Comparison of ENCODE assay signal across 14 mouse cellular contexts in the genomic region with DNA sequence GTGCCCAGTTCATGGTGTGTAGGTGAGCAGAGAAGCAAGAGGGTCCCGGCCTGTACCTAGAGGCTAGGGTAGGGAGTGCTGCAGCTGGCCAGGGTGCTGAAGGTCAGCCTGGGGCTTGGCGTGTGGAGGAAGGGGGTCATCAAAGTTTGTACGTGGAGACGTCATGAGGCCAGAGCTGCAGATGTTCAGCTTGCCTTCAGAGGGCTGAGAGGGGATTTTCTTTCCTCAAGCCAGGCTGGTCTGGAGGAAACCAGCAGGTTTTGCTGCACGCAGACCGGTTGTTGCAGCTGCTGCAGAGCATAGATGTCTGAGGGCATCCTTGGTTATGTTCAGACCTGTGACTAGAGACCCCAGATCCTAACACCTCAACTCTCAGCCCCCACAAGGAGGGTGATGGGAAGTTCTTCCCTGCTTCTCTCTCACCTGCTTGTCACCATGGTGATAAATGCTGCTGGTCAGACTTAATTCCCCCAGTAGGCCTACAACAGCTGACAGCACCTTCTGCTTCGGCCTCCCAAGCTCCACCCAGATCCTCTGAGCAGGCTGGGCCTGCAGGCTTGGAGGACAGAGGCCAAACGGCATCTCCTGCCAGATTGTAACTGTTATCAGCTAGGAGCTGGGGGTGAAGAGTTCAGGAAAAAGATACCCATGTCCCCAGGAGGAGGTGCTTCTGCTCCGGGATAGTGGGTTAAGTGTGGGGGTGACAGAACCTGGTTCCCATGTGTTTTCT. TPM values are rescaled to one million over a fixed set of nuclear protein-coding genes. Genes with fewer than 3 reads are reported as not detected.
A peak's percentile ranks its signal among the peaks of the same experiment; 100 is the strongest.
DNase-seq lines count a peak whose midpoint lies in the region; ATAC-seq lines count a peak whose summit lies in the region.
"Had no signal": no experiment of that assay in that cellular context is flagged by ENCODE, and none has a peak within 500 bp of the region (broad histone marks: within the 10 kb centered on the region; RNA-seq: fewer than 3 reads in every experiment).

No protein-coding gene starts in this region.

- DNase-seq in brain, adult 2 months (ENCODE audit: low read depth, low spot score), result peak; percentile 75
- DNase-seq in cerebellum, postnatal 36 days, result peak; percentile 35 to 52
- DNase-seq in frontal cortex, postnatal 14 days (ENCODE audit: low spot score in 2 of 2), result no peak
- no peak for DNase-seq in thymus, postnatal 10 days (ENCODE audit: low spot score in 2 of 2)
- DNase-seq: heart, adult 2 months; kidney, postnatal 36 days had no signal

- H3K9me3 ChIP-seq in megakaryocyte, embryonic 14.5 days, result peaks cover 10% of the 10 kb centered on the region
- H3K9me3 ChIP-seq: forebrain, embryonic 15.5 days; limb, embryonic 10.5 days had no signal

- H3K4me3 ChIP-seq in megakaryocyte, embryonic 14.5 days (replicated peaks), result peak overlapping the region; percentile 62
- H3K4me3 ChIP-seq: embryonic facial prominence, embryonic 13.5 days; forebrain, embryonic 15.5 days; heart, adult 2 months; hindbrain, embryonic 12.5 days; limb, embryonic 10.5 days had no signal

- no peak for ATAC-seq in megakaryocyte, adult 5-6 weeks (ENCODE audit: poor library complexity, severe bottlenecking)
- 0 out of 2 replicates have a peak, but pooled peaks have one; percentile 16 for ATAC-seq in monocyte, adult 5-6 weeks (replicated peaks; ENCODE audit: insufficient number of reproducible peaks, low FRiP score, low TSS enrichment, poor library complexity, severe bottlenecking)
- ATAC-seq: activated CD4-positive, CD25-positive, alpha-beta regulatory T cell, adult 4 months; forebrain, embryonic 15.5 days had no signal

- no peaks in the 10 kb centered on the region for H3K27me3 ChIP-seq in megakaryocyte, embryonic 14.5 days (replicated peaks)
- H3K27me3 ChIP-seq: embryonic facial prominence, embryonic 13.5 days; forebrain, embryonic 15.5 days; hindbrain, embryonic 12.5 days had no signal

- H3K36me3 ChIP-seq in megakaryocyte, embryonic 14.5 days (replicated peaks; ENCODE audit: low read length), result peaks cover 19% of the 10 kb centered on the region
- H3K36me3 ChIP-seq: embryonic facial prominence, embryonic 13.5 days; forebrain, embryonic 15.5 days; hindbrain, embryonic 12.5 days; limb, embryonic 10.5 days had no signal

- peaks cover 33% of the 10 kb centered on the region for H3K4me1 ChIP-seq in megakaryocyte, embryonic 14.5 days
- H3K4me1 ChIP-seq: embryonic facial prominence, embryonic 13.5 days had no signal

RNA-seq across cellular contexts. Expression of gene Coro2a, which starts 27.8 kb away (rescaled TPM):
- polyA plus RNA-seq in megakaryocyte, embryonic 14.5 days (2012; ENCODE audit: insufficient read depth, low replicate concordance), result 29.8 and 31.3 TPM in 2 replicates
- total RNA-seq in megakaryocyte, adult 5-6 weeks (2015), result 54.8 and 55.6 TPM in 2 replicates
- total RNA-seq in megakaryocyte, adult 5-6 weeks (2017), result 31.4 and 31.9 TPM in 2 replicates
- total RNA-seq in monocyte, adult 5-6 weeks (2017), result 25.5 to 68.9 TPM (median 29.6 TPM) in 3 replicates

RNA-seq across cellular contexts. Expression of gene Trim14, which starts 38.2 kb away (rescaled TPM):
- polyA plus RNA-seq in megakaryocyte, embryonic 14.5 days (2012; ENCODE audit: insufficient read depth, low replicate concordance), result 2.0 and 8.1 TPM in 2 replicates
- 9.7 and 13.3 TPM in 2 replicates for total RNA-seq in megakaryocyte, adult 5-6 weeks (2015)
- total RNA-seq in megakaryocyte, adult 5-6 weeks (2017), result 26.8 and 42.5 TPM in 2 replicates
- 19.8 to 70.3 TPM (median 26.1 TPM) in 3 replicates for total RNA-seq in monocyte, adult 5-6 weeks (2017)

Comparison
In these comparisons a context has a peak if more than half of its experiments do, and no peak if none do; other contexts are left out.
1. DNase-seq: peak in brain, adult 2 months (single experiment) and cerebellum, postnatal 36 days (2 of 2); none in frontal cortex, postnatal 14 days (0 of 2) and thymus, postnatal 10 days (0 of 2).